Mouse (Mus musculus) macrophage (primary cell): ENCODE measurements around the gene Frat2. TPM values are rescaled to one million over a fixed set of nuclear protein-coding genes. Genes with fewer than 3 reads are reported as not detected.

Experiments
- H3K27ac ChIP-seq: fragments of 350-480 bp; formaldehyde crosslinking; 2 replicates; pipeline ENCODE4 v1.9.0; 2021
- H3K36me3 ChIP-seq: fragments of 350-480 bp; formaldehyde crosslinking; 2 replicates; pipeline ENCODE4 v1.9.0; 2021; ENCODE audit errors: inconsistent target
- H3K4me3 ChIP-seq: fragments of 350-480 bp; formaldehyde crosslinking; 2 replicates; pipeline ENCODE4 v1.9.0; 2021; ENCODE audit errors: inconsistent target
- H3K79me2 ChIP-seq: fragments of 350-480 bp; formaldehyde crosslinking; 2 replicates; pipeline ENCODE4 v1.9.0; 2021; ENCODE audit errors: inconsistent target
- WGBS: methylation state at CpG from one replicate; pipeline ENCODE4 v1.1.7; 2026; ENCODE audit warnings: inconsistent platforms; ENCODE audit not compliant: missing documents; 5-methylcytosine and 5-hydroxymethylcytosine counted together
- polyA plus RNA-seq: library from polyadenylated mRNA; stranded (reverse); fragments of 250-400 nt; gene quantifications from 3 replicates; pipeline ENCODE4 v1.2.4, GENCODE M21; 2018; ENCODE audit warnings: inconsistent platforms

The Frat2 gene
- polyA plus RNA-seq, 1 experiment from 2014 or later = 3.0 TPM

- 31% methylated on average over 6 of the region's 6 CpGs for WGBS
- H3K27ac ChIP-seq = peak overlapping the region; percentile 88
- H3K4me3 ChIP-seq = no peak overlapping the region
- no peaks in the 10 kb centered on the region for H3K36me3 ChIP-seq
- H3K79me2 ChIP-seq = peaks cover 71% of the 10 kb centered on the region
Observed at GRCm38 (mm10) chr19:41797536-41797935, 50.4 kb downstream of the Frat2 start.

GRCm38 (mm10) chr19:41796789-41797327 lies 51.1 kb downstream of the Frat2 start:
- Histone ChIP-seq H3K4me3 (no peak overlapping the region), H3K79me2 (peaks cover 78% of the 10 kb centered on the region), H3K27ac (peak overlapping the region; percentile 88), H3K36me3 (no peaks in the 10 kb centered on the region)
- 13% methylated on average over 12 of the region's 12 CpGs for WGBS

GRCm38 (mm10) chr19:41796148-41796760 lies 51.7 kb downstream of the Frat2 start:
- Histone ChIP-seq H3K79me2 (peaks cover 84% of the 10 kb centered on the region), H3K27ac (peak overlapping the region; percentile 88), H3K4me3 (no peak overlapping the region), H3K36me3 (no peaks in the 10 kb centered on the region)
- WGBS = 2% methylated on average over 3 of the region's 3 CpGs

Other genes starting within 250 kb of the Frat2 start
- gene Slit1, start 104.5 kb downstream of the Frat2 start, polyA plus RNA-seq = 1.2 to 6.7 TPM (median 3.4 TPM) in 3 replicates
- gene Arhgap19, start 46.1 kb downstream of the Frat2 start, polyA plus RNA-seq = 95.1 to 159 TPM (median 112 TPM) in 3 replicates
- gene Frat1, start 18.2 kb downstream of the Frat2 start, polyA plus RNA-seq = 0.36 to 3.2 TPM (median 1.3 TPM) in 3 replicates
- gene Rrp12, start 48.0 kb upstream of the Frat2 start, polyA plus RNA-seq = 3.8 to 15.5 TPM (median 6.8 TPM) in 3 replicates
- gene Pgam1, start 63.8 kb upstream of the Frat2 start, polyA plus RNA-seq = 316 to 518 TPM (median 374 TPM) in 3 replicates
- 15.3 to 37.7 TPM (median 36.0 TPM) in 3 replicates for gene Exosc1, start 85.3 kb upstream of the Frat2 start, polyA plus RNA-seq
- 17.4 to 32.6 TPM (median 29.9 TPM) in 3 replicates for gene Zdhhc16, start 85.3 kb upstream of the Frat2 start, polyA plus RNA-seq
- gene Mms19, start 133.0 kb upstream of the Frat2 start, polyA plus RNA-seq = 20.9 to 26.5 TPM (median 24.4 TPM) in 3 replicates
- 25.8 to 42.9 TPM (median 41.2 TPM) in 3 replicates for gene Ubtd1, start 133.6 kb upstream of the Frat2 start, polyA plus RNA-seq
- gene Ankrd2, start 187.9 kb upstream of the Frat2 start, polyA plus RNA-seq = not detected in 3 replicates
- gene Hoga1, start 197.5 kb upstream of the Frat2 start, polyA plus RNA-seq = 1.3 to 2.2 TPM (median 1.9 TPM) in 3 replicates
- gene 4933411K16Rik, start 204.1 kb upstream of the Frat2 start, polyA plus RNA-seq = 0.19 to 0.27 TPM (median 0.27 TPM) in 3 replicates
- gene Morn4, start 238.2 kb upstream of the Frat2 start, polyA plus RNA-seq = 2.7 to 5.4 TPM (median 5.3 TPM) in 3 replicates
- gene Pi4k2a, start 242.3 kb upstream of the Frat2 start, polyA plus RNA-seq = 62.5 to 98.7 TPM (median 75.6 TPM) in 3 replicates